Mouse (Mus musculus) cerebellum, adult 11 months (tissue): ENCODE data around the gene Zbtb12.
"Not testable (repeated sequence)": the region's sequence is repeated elsewhere in the genome, so short reads cannot be mapped to it uniquely, and the experiment has no call there.

Experiments
- DNase-seq: peaks from one replicate; pipeline ENCODE4 v3.0.0; 2022

Zbtb12 gene

GRCm38 (mm10) chr17:34879336-34879879 lies at the start of gene Zbtb12:
Zbtb12 (plus strand) TSS chr17:34879483.
- DNase-seq: no peak

- not testable (repeated sequence) for DNase-seq
These were observed 48.5 kb upstream of the Zbtb12 start for GRCm38 (mm10) chr17:34830776-34831175.

- DNase-seq: no peak
These were observed 43.0 kb upstream of the Zbtb12 start for GRCm38 (mm10) chr17:34836155-34836855.

GRCm38 (mm10) chr17:34836856-34837221 lies 42.4 kb upstream of the Zbtb12 start, which contains the start of the genes Stk19 and Dxo:
Stk19 (minus strand) TSS chr17:34836945.
Dxo (plus strand) TSS chr17:34837019.
- DNase-seq: peak; percentile 93

DNA sequence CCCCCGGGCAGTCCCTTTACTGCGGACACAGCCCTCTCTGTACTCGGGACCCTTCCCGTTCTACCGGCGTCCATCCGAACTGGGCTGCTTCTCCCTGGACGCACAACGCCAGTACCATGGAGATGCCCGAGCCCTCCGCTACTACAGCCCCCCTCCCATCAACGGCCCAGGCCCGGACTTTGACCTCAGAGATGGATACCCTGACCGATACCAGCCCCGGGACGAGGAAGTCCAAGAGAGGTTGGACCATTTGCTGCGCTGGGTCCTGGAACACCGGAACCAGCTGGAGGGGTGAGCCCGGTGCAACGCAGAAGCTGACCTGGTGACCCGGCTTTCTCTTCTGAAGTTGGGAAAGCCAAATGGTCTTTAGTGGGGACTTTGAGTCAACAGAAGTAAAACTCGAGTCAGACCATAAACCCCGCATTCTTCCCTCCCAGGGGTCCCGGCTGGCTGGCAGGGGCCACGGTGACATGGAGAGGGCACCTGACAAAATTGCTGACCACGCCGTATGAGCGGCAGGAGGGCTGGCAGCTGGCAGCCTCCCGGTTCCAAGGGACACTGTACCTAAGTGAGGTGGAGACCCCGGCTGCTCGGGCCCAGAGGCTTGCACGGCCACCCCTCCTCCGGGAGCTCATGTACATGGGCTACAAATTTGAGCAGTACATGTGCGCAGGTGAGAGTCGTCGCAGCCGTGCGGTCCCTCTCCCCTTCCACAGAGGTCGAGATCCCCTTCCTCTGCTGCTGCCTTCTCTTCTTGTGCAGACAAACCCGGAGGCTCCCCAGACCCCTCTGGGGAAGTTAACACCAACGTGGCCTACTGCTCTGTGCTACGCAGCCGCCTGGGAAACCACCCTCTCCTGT lies 41.6 kb upstream of the Zbtb12 start:
- no peak for DNase-seq

DNA sequence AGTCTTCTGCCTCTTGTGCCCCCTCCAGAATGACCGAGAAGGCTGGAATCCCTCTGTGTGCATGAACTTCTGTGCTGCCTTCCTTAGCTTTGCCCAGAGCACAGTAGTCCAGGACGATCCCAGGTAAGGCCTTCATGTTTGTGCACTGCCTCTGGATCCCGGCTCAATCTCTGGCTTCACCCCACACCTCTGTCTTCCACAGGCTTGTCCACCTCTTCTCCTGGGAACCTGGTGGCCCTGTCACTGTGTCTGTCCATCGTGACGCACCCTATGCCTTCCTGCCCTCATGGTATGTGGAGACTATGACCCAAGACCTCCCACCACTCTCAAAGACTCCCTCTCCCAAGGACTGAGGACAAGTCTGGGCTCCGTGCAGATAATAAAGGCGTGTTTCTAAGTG lies 40.5 kb upstream of the Zbtb12 start:
- no peak for DNase-seq

DNA sequence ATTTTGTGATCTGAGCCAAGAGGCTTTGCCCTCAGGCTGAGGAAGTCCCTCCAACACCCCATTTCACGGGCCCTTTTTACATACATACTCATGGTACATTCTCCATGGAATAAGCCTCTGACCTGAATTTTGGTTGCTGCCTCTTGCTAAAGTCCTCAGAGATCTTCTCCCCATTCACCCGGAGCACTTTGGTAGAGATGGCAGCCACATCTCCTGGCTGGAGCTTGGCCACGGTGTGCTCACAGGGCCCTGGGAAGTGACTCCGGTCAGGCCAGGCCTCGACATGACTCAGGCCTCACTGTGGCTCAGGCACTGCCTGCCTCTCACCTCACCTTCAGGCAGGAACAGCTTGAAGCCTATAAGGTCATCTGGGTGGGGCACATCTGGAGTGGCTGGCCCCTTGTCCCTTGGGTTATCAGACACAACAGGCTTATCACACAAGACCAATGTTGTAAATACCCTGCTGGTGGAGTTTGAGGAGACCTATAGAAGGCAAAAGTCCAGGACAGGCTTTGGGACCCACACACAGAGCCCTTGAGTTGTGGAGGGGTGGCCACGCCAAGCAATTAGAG lies 38.5 kb upstream of the Zbtb12 start:
- DNase-seq: no peak

- DNase-seq: no peak
These were observed 34.4 kb upstream of the Zbtb12 start for GRCm38 (mm10) chr17:34844884-34845283.

DNA sequence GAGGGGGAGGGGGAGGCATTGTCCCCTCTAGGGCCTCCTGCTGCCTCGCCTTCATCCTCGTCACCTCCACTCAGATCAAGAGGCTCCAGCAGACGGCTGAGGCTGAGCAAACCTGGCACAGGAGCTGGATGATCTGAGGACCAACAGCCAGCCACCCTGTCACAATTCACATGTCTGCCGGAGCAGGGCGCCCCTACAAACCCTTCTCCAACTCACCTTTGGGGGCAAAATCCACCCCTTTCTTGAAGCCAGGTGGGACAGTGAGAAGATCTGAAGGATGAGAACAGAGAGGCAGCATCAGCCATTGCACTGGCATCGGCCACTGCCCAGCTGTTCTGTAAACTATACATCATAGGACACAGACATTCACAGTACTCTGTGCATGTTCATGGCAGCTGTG lies 32.1 kb upstream of the Zbtb12 start:
- DNase-seq: no peak

- DNase-seq: no peak
These were observed 31.7 kb upstream of the Zbtb12 start for GRCm38 (mm10) chr17:34847615-34848014.

GRCm38 (mm10) chr17:34849722-34850516 lies 29.4 kb upstream of the Zbtb12 start, which contains the start of the genes Skiv2l and Nelfe:
Skiv2l (minus strand) TSS chr17:34850210.
Nelfe (plus strand) TSS chr17:34850391.
- DNase-seq: peak; percentile 97

DNA sequence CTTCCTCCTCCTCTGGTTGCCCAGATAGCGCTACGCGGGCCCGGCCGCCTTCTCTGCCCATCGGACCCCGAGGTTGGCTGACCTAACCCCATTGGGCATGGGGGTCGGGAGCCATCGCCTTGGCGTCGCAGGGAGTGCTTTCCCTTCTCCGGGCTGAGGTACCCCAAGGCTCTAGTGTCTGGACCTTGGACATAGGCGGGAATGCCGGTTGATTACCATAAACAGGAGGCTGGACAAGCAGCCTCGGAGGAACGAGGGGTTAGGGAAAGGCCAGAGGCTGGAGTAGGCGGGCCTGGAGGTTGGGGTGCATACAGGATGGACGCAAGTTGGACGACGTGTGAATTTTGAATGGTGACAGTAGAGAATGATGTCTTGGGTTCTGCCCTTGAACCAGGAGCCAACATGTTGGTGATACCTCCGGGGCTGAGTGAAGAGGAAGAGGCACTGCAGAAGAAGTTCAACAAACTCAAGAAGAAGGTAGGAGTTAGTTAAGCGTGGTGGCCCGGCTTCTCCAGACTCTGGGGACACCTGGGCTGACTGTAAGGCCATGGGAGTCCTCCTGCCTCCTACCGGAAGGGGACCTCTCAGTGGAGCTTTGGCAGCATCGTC lies 28.7 kb upstream of the Zbtb12 start:
- no peak for DNase-seq

- no peak for DNase-seq
These were observed 25.8 kb upstream of the Zbtb12 start for GRCm38 (mm10) chr17:34853511-34853910.

DNA sequence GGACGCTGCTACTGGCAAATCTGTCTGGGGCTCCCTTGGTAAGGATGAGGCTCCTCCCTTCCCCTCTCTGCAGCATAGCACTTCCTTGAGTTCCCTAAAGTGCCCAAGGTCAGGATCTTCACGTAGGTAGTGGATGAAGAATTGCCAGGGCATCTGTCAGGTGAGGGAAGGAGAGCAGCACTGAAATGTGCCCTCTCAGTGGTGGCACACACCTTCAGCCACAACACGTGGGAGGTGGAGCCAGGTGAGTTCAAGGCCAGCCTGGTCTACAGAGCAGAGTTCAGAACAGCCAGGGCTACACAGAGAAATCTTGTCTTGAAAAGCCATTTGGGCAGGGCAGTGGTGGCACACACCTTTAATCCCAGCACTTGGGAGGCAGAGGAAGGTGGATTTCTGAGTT lies 24.5 kb upstream of the Zbtb12 start:
- DNase-seq: no peak

DNA sequence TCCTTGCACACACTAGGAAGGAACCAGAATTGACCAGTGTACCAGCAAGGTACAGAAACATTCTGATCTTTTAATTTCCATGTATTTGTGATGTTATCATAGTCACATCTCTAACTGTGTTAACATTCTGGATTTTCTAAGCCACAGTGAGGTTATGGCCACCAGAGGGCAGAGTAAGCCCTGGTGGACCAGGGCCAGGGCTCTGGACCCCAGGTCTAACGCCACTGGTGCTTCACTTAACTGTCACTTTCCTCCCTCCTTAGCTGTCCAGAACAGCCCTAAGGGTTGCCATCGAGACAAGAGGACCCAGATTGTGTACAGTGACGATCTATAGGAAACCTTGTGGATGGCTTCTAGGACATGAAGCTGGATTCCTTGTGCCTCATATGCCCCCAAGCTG lies 23.5 kb upstream of the Zbtb12 start:
- DNase-seq: no peak

DNA sequence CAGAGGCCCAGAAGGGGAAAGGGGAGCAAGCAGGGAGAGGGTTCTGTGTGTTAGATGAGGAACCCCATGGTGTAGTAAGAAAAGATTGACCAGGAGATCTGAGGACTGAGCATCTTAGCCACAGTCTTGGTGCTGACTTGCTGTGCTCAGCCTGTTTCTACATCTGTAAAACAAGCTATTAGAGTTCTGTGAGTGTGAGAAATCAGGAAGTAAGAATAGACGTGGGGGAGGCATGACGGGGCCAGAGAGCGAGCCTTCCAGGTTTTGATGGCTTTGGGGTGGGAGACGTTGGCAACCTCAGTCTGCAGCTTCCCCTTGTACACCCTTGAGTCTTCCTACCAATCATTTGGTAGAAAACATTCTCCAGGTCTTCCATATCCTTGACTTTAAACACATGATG lies 20.6 kb upstream of the Zbtb12 start:
- DNase-seq: no peak

GRCm38 (mm10) chr17:34860514-34860913 lies 18.8 kb upstream of the Zbtb12 start:
- DNase-seq: no peak

DNA sequence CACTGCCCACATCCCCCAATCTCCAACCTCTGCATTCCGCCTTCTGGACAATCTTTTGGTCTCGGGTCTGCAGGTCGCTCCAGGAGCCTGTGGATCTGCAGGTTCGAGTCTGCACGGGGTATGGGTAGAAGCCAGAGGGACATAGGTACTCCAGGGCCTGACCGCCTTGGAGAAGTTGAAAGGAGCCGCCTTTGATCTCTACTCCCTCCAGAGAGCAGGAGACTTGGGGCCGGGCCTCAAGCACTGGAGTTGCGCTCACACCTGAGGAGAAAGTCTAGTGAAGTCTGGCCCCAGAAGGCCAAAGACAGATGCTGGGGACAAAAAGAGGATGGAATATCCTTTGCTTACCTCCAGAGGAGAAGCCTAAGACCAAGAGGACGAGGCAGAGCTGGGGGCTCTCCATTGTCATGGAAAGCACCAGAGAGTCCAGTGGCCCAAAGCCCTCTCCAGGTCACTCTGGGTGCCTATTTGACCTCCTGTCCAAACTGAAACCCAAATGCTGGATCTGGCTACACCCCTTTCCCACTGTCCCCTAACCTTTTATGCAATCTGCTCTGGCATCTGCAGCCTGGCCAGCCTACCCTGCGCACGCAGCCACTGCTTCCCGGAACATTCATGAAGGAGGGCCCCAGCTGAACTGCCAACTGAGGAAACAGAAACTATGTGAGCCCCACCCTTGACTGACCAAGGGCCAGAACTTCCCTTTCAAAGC lies 17.4 kb upstream of the Zbtb12 start:
- no peak for DNase-seq

GRCm38 (mm10) chr17:34862416-34863081 lies 16.7 kb upstream of the Zbtb12 start, which contains the start of gene Cfb:
Cfb (minus strand) TSS chr17:34862518.
- no peak for DNase-seq

- DNase-seq: no peak
These were observed 13.3 kb upstream of the Zbtb12 start for GRCm38 (mm10) chr17:34865981-34866380.

DNA sequence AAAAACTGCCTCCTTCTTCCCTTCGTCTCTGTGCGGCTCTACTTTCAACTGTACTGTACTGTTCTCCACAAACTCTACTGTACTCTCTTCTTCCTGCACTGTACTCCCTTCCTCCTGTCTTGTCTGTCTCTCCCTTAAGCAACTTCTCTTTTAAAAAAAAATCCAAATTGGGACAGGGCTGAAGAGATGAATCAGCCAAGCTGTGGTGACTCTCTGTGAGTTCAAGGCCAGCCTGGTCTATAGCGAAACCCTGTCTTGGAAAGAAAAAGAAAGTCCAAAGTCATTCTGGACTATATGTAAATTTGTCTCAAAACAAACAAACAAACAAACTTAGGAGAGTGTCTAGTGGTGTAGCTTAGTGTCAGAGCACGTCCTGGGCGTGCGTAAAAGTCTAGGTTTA lies 5.0 kb upstream of the Zbtb12 start:
- no peak for DNase-seq
